Mouse (Mus musculus): ENCODE data around the gene Sctr.
A peak's percentile ranks its signal among the peaks of the same experiment; 100 is the strongest.

The Sctr gene

GRCm38 (mm10) chr1:120027693-120028092 lies 21.0 kb downstream of the Sctr start:
- no peak for DNase-seq (ENCODE audit: low spot score in 2 of 2)

- DNase-seq (ENCODE audit: low spot score in 2 of 2), result no peak
These were observed 23.8 kb downstream of the Sctr start for GRCm38 (mm10) chr1:120030474-120030873.

- DNase-seq (ENCODE audit: low spot score in 2 of 2), result peak; percentile 85 to 86
These were observed 26.2 kb downstream of the Sctr start for GRCm38 (mm10) chr1:120032804-120033468.

GRCm38 (mm10) chr1:120033469-120033854 lies 26.8 kb downstream of the Sctr start:
- DNase-seq (ENCODE audit: low spot score in 2 of 2), result no peak

- no peak for DNase-seq (ENCODE audit: low spot score in 2 of 2)
These were observed 28.1 kb downstream of the Sctr start for GRCm38 (mm10) chr1:120034793-120035192.

- DNase-seq (ENCODE audit: low spot score in 2 of 2), result no peak
These were observed 28.9 kb downstream of the Sctr start for GRCm38 (mm10) chr1:120035456-120036034.

GRCm38 (mm10) chr1:120037021-120037683 lies 30.5 kb downstream of the Sctr start:
- no peak for DNase-seq (ENCODE audit: low spot score in 2 of 2)

- no peak for DNase-seq (ENCODE audit: low spot score in 2 of 2)
These were observed 31.9 kb downstream of the Sctr start for GRCm38 (mm10) chr1:120038594-120038993.

GRCm38 (mm10) chr1:120042421-120042820 lies 35.7 kb downstream of the Sctr start:
- no peak for DNase-seq (ENCODE audit: low spot score in 2 of 2)

GRCm38 (mm10) chr1:120044584-120044983 lies 37.9 kb downstream of the Sctr start:
- no peak for DNase-seq (ENCODE audit: low spot score in 2 of 2)

- no peak for DNase-seq (ENCODE audit: low spot score in 2 of 2)
These were observed 40.6 kb downstream of the Sctr start for GRCm38 (mm10) chr1:120047325-120047724.

GRCm38 (mm10) chr1:120051070-120051469 lies 44.4 kb downstream of the Sctr start:
- DNase-seq (ENCODE audit: low spot score in 2 of 2), result no peak

GRCm38 (mm10) chr1:120054997-120055396 lies 48.3 kb downstream of the Sctr start:
- DNase-seq (ENCODE audit: low spot score in 2 of 2), result no peak

GRCm38 (mm10) chr1:120055475-120055874 lies 48.8 kb downstream of the Sctr start:
- no peak for DNase-seq (ENCODE audit: low spot score in 2 of 2)

GRCm38 (mm10) chr1:120056236-120056635 lies 49.5 kb downstream of the Sctr start:
- DNase-seq (ENCODE audit: low spot score in 2 of 2), result no peak

GRCm38 (mm10) chr1:120057044-120057443 lies 50.4 kb downstream of the Sctr start:
- no peak for DNase-seq (ENCODE audit: low spot score in 2 of 2)

GRCm38 (mm10) chr1:120057674-120058430 lies 51.2 kb downstream of the Sctr start:
- DNase-seq (ENCODE audit: low spot score in 2 of 2), result no peak

- no peak for DNase-seq (ENCODE audit: low spot score in 2 of 2)
These were observed 54.0 kb downstream of the Sctr start for GRCm38 (mm10) chr1:120060687-120061086.

GRCm38 (mm10) chr1:120062231-120062630 lies 55.5 kb downstream of the Sctr start:
- no peak for DNase-seq (ENCODE audit: low spot score in 2 of 2)

- DNase-seq (ENCODE audit: low spot score in 2 of 2), result no peak
These were observed 57.5 kb downstream of the Sctr start for GRCm38 (mm10) chr1:120064036-120064682.

GRCm38 (mm10) chr1:120066159-120066558 lies 59.5 kb downstream of the Sctr start:
- no peak for DNase-seq (ENCODE audit: low spot score in 2 of 2)

- DNase-seq (ENCODE audit: low spot score in 2 of 2), result no peak
These were observed 59.9 kb downstream of the Sctr start for GRCm38 (mm10) chr1:120066625-120067024.
